Mouse (Mus musculus) limb, embryonic 14.5 days (tissue): ENCODE measurements around the gene Grm4. TPM values are rescaled to one million over a fixed set of nuclear protein-coding genes. Genes with fewer than 3 reads are reported as not detected.

ENCODE experiments used
- ATAC-seq: fragments of 200-750 bp; cut with Nextera tagmentation; 2 replicates; pipeline ENCODE4 v1.8.0; 2017; ENCODE audit warnings: low read depth, moderate number of reproducible peaks, moderate TSS enrichment; ENCODE audit not compliant: low FRiP score
- DNase-seq: peaks from one replicate; pipeline ENCODE4 v3.0.0-alpha.2; 2015; ENCODE audit warnings: low spot score
- H3K27ac ChIP-seq: fragments of 300-500 bp; sonication (generic); replicated peaks from 2 replicates; pipeline ENCODE4 v1.5.1; 2014; ENCODE audit warnings: low read depth, mild to moderate bottlenecking, low read length, moderate library complexity, mixed read lengths
- H3K27me3 ChIP-seq: fragments of 300-500 bp; sonication (generic); 2 replicates; pipeline ENCODE4 v1.6.1; 2014; ENCODE audit warnings: low read length, mixed read lengths; ENCODE audit not compliant: control insufficient read depth, insufficient read depth
- H3K36me3 ChIP-seq: fragments of 300-500 bp; sonication (generic); 2 replicates; pipeline ENCODE4 v1.6.1; 2014; ENCODE audit warnings: mild to moderate bottlenecking, low read length, moderate library complexity, mixed read lengths; ENCODE audit not compliant: control insufficient read depth, insufficient read depth
- H3K4me1 ChIP-seq: fragments of 300-500 bp; sonication (generic); 2 replicates; pipeline ENCODE4 v1.6.1; 2014; ENCODE audit warnings: antibody characterized with exemption, low read length, mixed read lengths; ENCODE audit not compliant: control insufficient read depth, insufficient read depth
- H3K4me2 ChIP-seq: fragments of 300-500 bp; sonication (generic); replicated peaks from 2 replicates; pipeline ENCODE4 v1.6.1; 2014; ENCODE audit warnings: low read depth, mild to moderate bottlenecking, low read length, moderate library complexity; ENCODE audit not compliant: severe bottlenecking
- H3K4me3 ChIP-seq: fragments of 300-500 bp; sonication (generic); replicated peaks from 2 replicates; pipeline ENCODE4 v1.5.1; 2014; ENCODE audit warnings: low read length
- H3K9ac ChIP-seq: fragments of 300-500 bp; sonication (generic); 2 replicates; pipeline ENCODE4 v1.6.1; 2014; ENCODE audit warnings: mild to moderate bottlenecking, low read depth, low read length, moderate library complexity; ENCODE audit not compliant: severe bottlenecking
- H3K9me3 ChIP-seq: fragments of 300-500 bp; sonication (generic); 2 replicates; pipeline ENCODE4 v1.6.1; 2016; ENCODE audit warnings: low read length; ENCODE audit not compliant: control insufficient read depth
- POLR2A ChIP-seq: fragments of 200-500 bp; IDR thresholded peaks from 2 replicates; pipeline ENCODE4 v1.8.0; 2012; ENCODE audit warnings: inconsistent platforms, mild to moderate bottlenecking, moderate library complexity, borderline replicate concordance; ENCODE audit not compliant: insufficient read depth, insufficient read length; ENCODE audit errors: extremely low read depth
- WGBS: fragments of 180-500 bp; shearing (Covaris S2); extraction: QIAGEN DNeasy Blood & Tissue Kit; methylation state at CpG from one replicate; pipeline ENCODE4 v1.1.7; 2014; 5-methylcytosine and 5-hydroxymethylcytosine counted together
- polyA plus RNA-seq, 2 experiments: library from polyadenylated mRNA; depleted of rRNA in 1 of 2; stranded (reverse) in 1 of 2; unstranded in 1 of 2; fragments of >200 nt; fragmentation: Nextera tagmentation in 1 of 2; extraction: Ambion mirVana in 1 of 2; gene quantifications; 2 replicates each; pipeline versions ENCODE4 v1.2.1 to v1.2.3; 2012 to 2014

The Grm4 gene
- polyA plus RNA-seq, 2 experiments = 1.0 to 1.6 TPM

DNA sequence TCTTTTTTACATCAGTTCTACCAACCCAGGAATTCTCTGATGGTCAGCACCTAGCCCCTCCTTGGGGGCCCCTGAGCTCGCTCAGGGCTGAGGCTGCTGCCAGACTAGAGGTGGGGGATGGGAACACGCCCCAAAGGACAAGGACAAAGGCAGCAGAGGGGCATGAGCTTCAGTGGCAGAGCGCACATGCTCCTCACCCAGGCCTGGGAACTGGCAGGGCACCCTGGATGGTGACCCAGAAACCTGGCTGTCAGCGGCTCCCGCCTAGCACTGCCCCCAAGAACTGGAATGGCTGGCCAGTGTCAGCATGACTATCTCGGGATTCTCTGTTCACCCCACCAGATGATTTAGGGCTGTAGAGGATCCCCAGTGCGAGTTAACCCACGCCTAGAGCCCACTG lies 28.0 kb upstream of the Grm4 start:
- ATAC-seq (no peak), DNase-seq (no peak)
- no peaks in the 10 kb centered on the region for H3K9me3 ChIP-seq
- H3K4me1 ChIP-seq = peaks cover 6% of the 10 kb centered on the region; the same call in 1 of the 2 replicates
- no peaks in the 10 kb centered on the region for H3K27me3 ChIP-seq
- no peak overlapping the region for H3K27ac ChIP-seq
- WGBS = 56% methylated on average over 8 of the region's 8 CpGs
- 0 out of 2 replicates have a peak overlapping the region, but pooled peaks have one; percentile 21 for H3K9ac ChIP-seq
- H3K4me3 ChIP-seq = no peak overlapping the region
- H3K36me3 ChIP-seq = no peaks in the 10 kb centered on the region
- no peak for TF ChIP-seq POLR2A
- H3K4me2 ChIP-seq = no peak overlapping the region

DNA sequence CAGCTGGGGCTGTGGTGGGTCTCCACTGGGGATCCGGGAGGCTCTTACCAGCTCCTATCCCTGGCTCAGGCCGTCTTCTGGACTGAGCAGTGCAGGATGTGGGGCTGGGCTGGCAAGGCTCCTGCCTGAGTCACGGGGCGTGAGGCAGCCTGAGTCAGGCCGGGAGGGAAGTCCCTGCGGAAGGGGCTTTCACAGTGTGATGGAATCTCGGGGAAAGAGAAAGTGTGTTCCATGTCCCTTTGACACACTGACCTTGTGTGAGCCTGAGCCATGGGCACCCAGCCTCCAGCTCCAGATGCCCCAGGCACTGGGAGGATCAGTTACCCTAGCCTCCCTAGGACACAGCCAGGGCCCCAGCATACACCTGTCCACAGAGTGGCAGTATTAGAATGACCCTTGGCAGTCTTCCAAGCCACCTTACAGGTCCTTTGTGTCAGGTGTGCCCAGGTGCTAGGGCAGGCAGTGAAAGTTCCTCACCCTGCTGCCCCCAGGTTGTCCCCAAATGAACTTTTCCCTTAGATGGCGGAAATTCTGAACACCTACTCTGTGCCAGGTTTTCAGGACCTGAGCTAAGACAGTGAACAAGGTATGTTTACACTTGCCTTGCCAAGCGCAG lies 26.2 kb upstream of the Grm4 start:
- no peak for ATAC-seq
- H3K4me1 ChIP-seq = peaks cover 6% of the 10 kb centered on the region; the same call in 1 of the 2 replicates
- no peak overlapping the region for H3K4me2 ChIP-seq
- H3K27ac ChIP-seq = no peak overlapping the region
- H3K9ac ChIP-seq = no peak overlapping the region
- WGBS = 74% methylated on average over 8 of the region's 9 CpGs
- no peaks in the 10 kb centered on the region for H3K9me3 ChIP-seq
- H3K36me3 ChIP-seq = no peaks in the 10 kb centered on the region
- TF ChIP-seq POLR2A = no peak
- no peaks in the 10 kb centered on the region for H3K27me3 ChIP-seq
- H3K4me3 ChIP-seq = no peak overlapping the region
- no peak for DNase-seq

DNA sequence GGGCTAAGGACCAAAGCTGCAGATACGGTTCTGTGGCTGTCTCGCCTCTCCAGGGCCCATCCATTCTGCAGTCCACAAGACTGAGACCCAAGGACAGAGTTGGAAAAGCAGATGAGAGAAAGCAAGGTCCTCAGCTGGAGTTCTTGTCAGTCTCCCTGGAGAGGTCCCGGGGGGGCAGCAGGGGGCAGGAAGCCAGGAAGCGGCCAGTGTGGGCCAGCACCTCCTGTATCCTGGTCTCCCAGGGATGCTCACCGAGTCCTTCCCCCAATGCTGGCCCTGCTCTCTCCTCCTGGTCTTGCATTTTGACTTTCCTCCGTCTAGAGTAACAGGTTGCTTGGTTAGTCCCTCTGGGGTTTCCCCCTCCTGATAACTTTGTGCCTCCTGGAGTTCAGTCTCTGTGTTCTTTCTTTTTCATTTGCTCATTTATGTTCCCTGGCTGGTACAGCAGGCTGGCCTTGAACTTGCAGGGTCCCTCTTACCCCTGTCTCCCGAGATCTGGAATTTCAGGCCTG lies 25.4 kb upstream of the Grm4 start:
- H3K4me1 ChIP-seq = peaks cover 6% of the 10 kb centered on the region; the same call in 1 of the 2 replicates

DNA sequence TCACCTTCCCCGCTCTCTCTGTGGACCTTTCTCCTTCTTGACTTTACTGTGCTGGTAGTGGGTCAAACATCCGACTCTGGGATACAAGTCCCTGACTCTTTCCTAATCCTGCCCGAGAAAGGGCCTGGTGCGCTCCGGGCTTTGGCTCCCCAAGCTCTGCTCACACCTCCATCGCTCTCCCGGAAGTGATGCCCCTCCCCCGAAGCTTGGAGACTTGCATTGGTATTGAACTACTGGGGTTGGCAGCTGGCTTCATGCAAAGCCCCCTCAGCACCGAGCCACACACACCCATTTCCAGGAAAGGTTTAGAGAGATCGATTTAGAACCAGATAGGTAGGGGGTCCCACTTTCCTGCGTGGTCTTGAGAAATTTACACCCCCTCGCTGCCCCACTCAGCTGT lies 24.8 kb upstream of the Grm4 start:
- Histone ChIP-seq H3K4me1 (peaks cover 6% of the 10 kb centered on the region; the same call in 1 of the 2 replicates), H3K27ac (no peak overlapping the region), H3K27me3 (no peaks in the 10 kb centered on the region), H3K4me3 (no peak overlapping the region), H3K4me2 (no peak overlapping the region), H3K9ac (no peak overlapping the region), H3K36me3 (no peaks in the 10 kb centered on the region), H3K9me3 (no peaks in the 10 kb centered on the region)
- TF ChIP-seq POLR2A = no peak
- ATAC-seq = no peak
- WGBS = 38% methylated on average over 12 of the region's 12 CpGs
- no peak for DNase-seq

More for the DNA sequence above, 25.4 kb upstream of the Grm4 start:
- Histone ChIP-seq H3K9ac (no peak overlapping the region), H3K27ac (no peak overlapping the region), H3K4me3 (no peak overlapping the region), H3K9me3 (no peaks in the 10 kb centered on the region), H3K4me2 (no peak overlapping the region), H3K27me3 (no peaks in the 10 kb centered on the region), H3K36me3 (no peaks in the 10 kb centered on the region)
- no peak for DNase-seq
- ATAC-seq = no peak
- 65% methylated on average over 7 of the region's 7 CpGs for WGBS
- TF ChIP-seq POLR2A = no peak

DNA sequence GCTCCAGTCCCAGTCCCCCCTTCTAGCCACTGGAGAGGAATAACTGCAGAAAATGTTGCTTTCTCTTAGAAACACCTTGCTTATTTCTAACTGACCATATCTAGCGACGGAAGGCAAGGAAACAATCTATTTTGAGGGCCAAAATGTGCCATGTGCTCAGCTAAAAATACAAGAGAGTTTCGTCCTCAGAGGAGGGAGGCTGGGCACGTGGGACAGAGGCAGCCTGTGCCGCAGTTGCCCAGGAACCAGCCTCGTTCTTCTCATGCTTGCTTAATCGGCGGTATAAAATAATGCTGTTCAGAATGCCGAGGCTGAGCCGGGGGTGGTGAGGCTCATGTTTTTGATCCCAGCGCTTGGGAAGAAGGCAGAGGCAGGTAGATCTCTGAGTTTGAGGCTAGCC lies 23.3 kb upstream of the Grm4 start:
- TF ChIP-seq POLR2A = no peak
- H3K4me3 ChIP-seq = no peak overlapping the region
- 84% methylated on average over 11 of the region's 11 CpGs for WGBS
- H3K27me3 ChIP-seq = no peaks in the 10 kb centered on the region
- H3K36me3 ChIP-seq = no peaks in the 10 kb centered on the region
- H3K9ac ChIP-seq = no peak overlapping the region
- no peak for DNase-seq
- peaks cover 6% of the 10 kb centered on the region; the same call in 1 of the 2 replicates for H3K4me1 ChIP-seq
- H3K4me2 ChIP-seq = no peak overlapping the region
- H3K9me3 ChIP-seq = no peaks in the 10 kb centered on the region
- ATAC-seq = no peak
- no peak overlapping the region for H3K27ac ChIP-seq

DNA sequence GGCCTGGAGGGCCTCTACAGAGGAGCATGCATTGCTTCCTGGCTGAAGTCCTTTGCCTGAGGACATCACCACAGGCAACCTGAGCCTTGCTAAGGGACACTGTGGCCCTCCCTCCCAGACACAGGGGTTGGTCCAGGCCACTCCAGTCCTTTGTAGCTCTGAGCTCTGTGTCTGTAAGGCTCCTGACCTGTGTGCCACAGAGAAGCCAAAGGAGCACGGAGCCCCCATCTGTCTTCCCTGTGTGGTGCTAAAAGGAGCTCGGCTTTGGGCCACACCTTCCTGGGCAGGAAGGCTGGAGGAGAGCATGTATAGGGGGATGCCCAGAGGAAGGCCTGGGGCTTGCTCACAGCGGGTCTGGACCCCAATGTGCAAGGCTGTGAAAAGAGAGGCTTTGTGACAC lies 20.8 kb upstream of the Grm4 start:
- Histone ChIP-seq H3K9me3 (no peaks in the 10 kb centered on the region), H3K4me2 (no peak overlapping the region), H3K27ac (no peak overlapping the region), H3K27me3 (no peaks in the 10 kb centered on the region), H3K36me3 (no peaks in the 10 kb centered on the region), H3K4me1 (no peaks in the 10 kb centered on the region), H3K9ac (no peak overlapping the region), H3K4me3 (no peak overlapping the region)
- ATAC-seq (no peak), DNase-seq (no peak)
- WGBS = 80% methylated on average over 3 of the region's 3 CpGs
- no peak for TF ChIP-seq POLR2A
